Mouse (Mus musculus) spleen, adult 18-20 months (tissue): ENCODE results near the gene Hs2st1.

Experiments used
- DNase-seq, 2 experiments: peaks; one replicate each; pipeline ENCODE4 v3.0.0; 2022; ENCODE audit warnings: mixed read lengths in 2 of 2

Hs2st1 gene

GRCm38 (mm10) chr3:144432143-144432577, 137.8 kb downstream of the Hs2st1 start:
- no peak for DNase-seq

GRCm38 (mm10) chr3:144428514-144429431, 141.2 kb downstream of the Hs2st1 start:
- no peak for DNase-seq

DNA sequence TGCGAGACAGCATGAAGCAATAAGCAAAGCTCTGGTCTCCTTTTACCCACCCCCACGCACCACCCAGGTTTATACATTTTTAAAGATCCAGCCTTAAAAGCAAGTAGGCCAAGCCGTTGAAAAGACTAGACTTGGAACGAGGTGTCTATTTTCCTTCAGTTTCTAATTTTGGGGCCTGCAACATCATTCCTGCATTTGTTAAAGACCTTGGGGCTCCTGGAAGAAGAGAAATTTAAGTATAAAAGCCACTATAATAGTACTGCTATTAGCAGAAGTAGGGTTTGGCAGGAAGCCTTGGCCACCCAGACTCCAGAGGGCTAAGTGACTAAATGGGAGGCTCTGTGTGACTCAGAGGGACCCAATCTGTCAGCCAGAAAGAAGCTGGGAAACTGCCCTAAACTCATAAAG, 144.9 kb downstream of the Hs2st1 start:
- no peak for DNase-seq

GRCm38 (mm10) chr3:144421404-144422180, 148.4 kb downstream of the Hs2st1 start:
- no peak for DNase-seq

GRCm38 (mm10) chr3:144413821-144414220, 156.2 kb downstream of the Hs2st1 start:
- no peak for DNase-seq

GRCm38 (mm10) chr3:144412538-144413272, 157.3 kb downstream of the Hs2st1 start:
- no peak for DNase-seq

- no peak for DNase-seq
These were observed 158.2 kb downstream of the Hs2st1 start for GRCm38 (mm10) chr3:144411650-144412278.

DNA sequence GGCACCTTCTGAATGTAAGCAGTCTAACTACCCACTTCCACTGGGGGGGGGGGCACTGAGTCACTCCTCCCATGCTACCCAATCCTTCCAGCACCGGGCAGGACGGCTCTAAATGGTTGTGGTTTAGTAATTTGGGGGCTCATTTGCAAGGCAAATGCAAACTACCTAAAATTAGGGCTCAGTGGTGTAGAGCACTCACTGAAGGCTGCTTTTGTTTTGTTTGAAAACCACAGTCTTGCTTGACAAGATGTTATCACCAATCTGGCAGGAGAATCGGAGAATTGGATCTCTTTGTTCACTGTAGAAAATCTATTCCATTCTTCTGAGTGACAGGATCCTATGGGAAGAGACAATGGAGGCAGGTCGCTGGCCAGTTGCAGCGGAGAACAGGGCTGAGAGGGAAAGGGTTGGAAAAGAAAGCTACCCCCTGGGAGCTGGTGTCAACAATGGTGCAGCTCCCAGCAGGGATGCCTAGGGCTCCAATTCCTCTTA, 158.9 kb downstream of the Hs2st1 start:
- no peak for DNase-seq

- DNase-seq = no peak
These were observed 161.0 kb downstream of the Hs2st1 start for GRCm38 (mm10) chr3:144408953-144409352.

DNA sequence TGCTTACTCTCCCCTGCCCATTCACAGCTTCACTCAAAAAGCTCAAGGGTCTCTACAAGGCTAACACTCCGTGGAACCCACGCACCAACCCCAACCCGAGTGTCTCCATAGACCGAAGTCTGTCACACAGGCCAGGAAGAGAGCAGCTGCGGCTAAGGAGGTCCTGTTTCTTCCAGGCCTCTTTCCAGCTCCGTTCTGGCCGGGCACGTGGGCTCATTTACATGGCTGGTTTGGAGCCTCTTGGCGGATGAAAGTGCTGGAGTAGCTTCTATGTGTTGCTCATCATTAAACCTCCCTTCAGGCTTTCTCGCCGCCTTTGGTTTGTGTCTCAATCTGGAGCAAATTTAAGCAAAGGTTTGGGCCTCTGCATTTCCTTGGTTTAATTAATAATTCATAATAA, 164.7 kb downstream of the Hs2st1 start:
- no peak for DNase-seq

DNA sequence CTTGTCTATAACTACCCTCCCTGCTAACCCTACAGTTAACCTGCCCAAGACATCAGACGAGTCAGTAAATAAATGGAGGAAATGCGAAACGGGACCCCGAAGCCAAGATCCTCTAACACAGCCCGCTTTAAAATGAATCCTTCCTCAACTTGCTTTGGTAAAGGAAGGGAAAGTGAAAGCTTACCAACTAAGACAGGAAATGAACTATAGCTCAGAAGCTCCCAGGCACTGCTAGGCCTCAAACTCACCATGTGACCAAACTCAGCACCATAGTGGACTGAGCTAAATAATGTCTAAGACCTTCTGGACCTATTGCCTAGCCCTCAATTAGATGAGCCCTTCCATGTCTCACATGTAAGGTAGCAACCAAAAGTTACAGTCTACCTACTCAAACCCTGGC, 168.7 kb downstream of the Hs2st1 start:
- DNase-seq = no peak

DNA sequence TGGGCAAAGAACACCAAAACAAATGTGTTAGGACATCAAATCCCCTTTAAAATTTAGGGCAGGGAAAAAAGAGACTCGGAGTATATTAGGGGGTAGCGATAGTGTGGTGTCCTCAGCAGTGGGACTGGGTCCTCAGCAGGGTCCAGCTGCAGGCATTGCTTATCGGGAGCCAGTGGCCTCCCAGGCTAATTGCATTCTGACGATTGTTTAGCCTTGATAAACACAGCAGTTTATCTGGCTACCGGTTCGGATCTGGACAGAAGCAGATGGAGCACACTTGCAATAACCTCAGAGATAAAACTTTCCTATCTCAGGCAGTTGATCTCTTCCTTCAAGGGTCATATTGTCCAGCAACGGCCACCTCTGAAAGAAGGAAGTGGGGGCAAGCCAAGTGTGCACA, 169.1 kb downstream of the Hs2st1 start:
- no peak for DNase-seq

GRCm38 (mm10) chr3:144400374-144400773, 169.6 kb downstream of the Hs2st1 start:
- DNase-seq = no peak

- DNase-seq = peak; percentile 43 to 74
These were observed 170.5 kb downstream of the Hs2st1 start for GRCm38 (mm10) chr3:144399358-144400096.

- DNase-seq = no peak
These were observed 171.8 kb downstream of the Hs2st1 start for GRCm38 (mm10) chr3:144398166-144398565.

GRCm38 (mm10) chr3:144396478-144396877, 173.5 kb downstream of the Hs2st1 start:
- DNase-seq = no peak

GRCm38 (mm10) chr3:144394454-144394943, 175.5 kb downstream of the Hs2st1 start:
- no peak for DNase-seq

DNA sequence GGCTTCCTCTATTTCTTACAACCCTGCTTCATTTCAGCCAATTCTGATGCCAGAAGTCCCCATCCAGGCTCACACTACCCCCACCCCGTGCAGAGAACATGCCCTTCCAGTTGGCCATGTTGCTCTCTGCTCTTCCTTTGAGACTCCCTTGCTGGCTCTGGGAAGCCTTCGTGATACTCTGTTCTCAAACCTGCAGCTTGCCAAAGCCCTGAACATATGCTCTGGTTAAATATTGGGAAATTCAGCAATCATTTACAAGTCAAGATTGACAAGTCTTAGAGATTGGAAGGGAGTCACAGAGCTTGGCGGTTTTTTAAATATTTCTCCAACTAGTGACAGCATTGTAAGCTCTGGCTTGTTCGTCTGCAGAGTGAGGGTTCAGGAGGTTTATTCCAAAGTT, 183.5 kb downstream of the Hs2st1 start:
- no peak for DNase-seq

- DNase-seq = no peak
These were observed 185.3 kb downstream of the Hs2st1 start for GRCm38 (mm10) chr3:144384648-144385047.

- DNase-seq = no peak
These were observed 188.5 kb downstream of the Hs2st1 start for GRCm38 (mm10) chr3:144381431-144381980.

DNA sequence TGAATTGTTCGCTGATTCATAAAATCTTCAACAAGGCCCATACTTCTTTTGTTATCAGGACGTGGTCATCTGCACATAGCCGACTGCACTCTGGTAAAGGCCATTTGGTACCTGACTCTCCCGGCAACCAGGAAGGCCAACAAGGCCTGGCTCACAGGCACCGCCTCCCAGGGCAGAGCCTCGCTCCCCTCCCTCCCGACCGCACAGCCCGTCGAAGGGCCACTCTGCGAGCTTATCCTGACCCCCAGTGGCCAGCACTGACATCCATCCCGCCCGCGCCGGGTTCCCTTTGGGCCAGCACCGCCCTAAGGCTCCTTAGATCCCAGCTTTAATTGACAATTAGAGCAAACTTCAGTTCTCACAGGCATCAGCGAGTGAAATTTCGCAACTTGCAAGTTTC, 189.1 kb downstream of the Hs2st1 start:
- DNase-seq = peak; percentile 46 to 64
